Mouse (Mus musculus): ENCODE measurements around the gene Defb43. TPM values are rescaled to one million over a fixed set of nuclear protein-coding genes. Genes with fewer than 3 reads are reported as not detected.

Defb43 gene
- not detected in 2 replicates for polyA plus RNA-seq (2012)

- no peaks in the 10 kb centered on the region for H3K4me1 ChIP-seq (ENCODE audit: control insufficient read depth)
- H3K4me3 ChIP-seq (replicated peaks), result no peak within 1 kb of the TSS
- peaks cover 3% of the 10 kb centered on the region for H3K9me3 ChIP-seq (ENCODE audit: control insufficient read depth, low read length)
- H3K27me3 ChIP-seq (ENCODE audit: control insufficient read depth), result no peaks in the 10 kb centered on the region
- TF ChIP-seq GATA1 (IDR thresholded peaks at IDR 0.05; ENCODE audit: low read length) (no peak), TAL1 (IDR thresholded peaks at IDR 0.05; ENCODE audit: low read length) (no peak)
- H3K36me3 ChIP-seq (ENCODE audit: control insufficient read depth), result no peaks in the 10 kb centered on the region
These were observed at the start of gene Defb43 for GRCm38 (mm10) chr14:63011471-63011870. Gene Defb43 (plus strand): TSS chr14:63011771.

- no peaks in the 10 kb centered on the region for H3K9me3 ChIP-seq (ENCODE audit: control insufficient read depth, low read length)
- TF ChIP-seq TAL1 (IDR thresholded peaks at IDR 0.05; ENCODE audit: low read length) (no peak), GATA1 (IDR thresholded peaks at IDR 0.05; ENCODE audit: low read length) (no peak)
- no peaks in the 10 kb centered on the region for H3K4me1 ChIP-seq (ENCODE audit: control insufficient read depth)
- no peaks in the 10 kb centered on the region for H3K36me3 ChIP-seq (ENCODE audit: control insufficient read depth)
- H3K27me3 ChIP-seq (ENCODE audit: control insufficient read depth), result no peaks in the 10 kb centered on the region
- H3K4me3 ChIP-seq (replicated peaks), result no peak overlapping the region
These were observed 47.9 kb upstream of the Defb43 start for GRCm38 (mm10) chr14:62963632-62964031.

GRCm38 (mm10) chr14:62965342-62965741, 46.2 kb upstream of the Defb43 start:
- Histone ChIP-seq H3K9me3 (ENCODE audit: control insufficient read depth, low read length) (no peaks in the 10 kb centered on the region), H3K27me3 (ENCODE audit: control insufficient read depth) (no peaks in the 10 kb centered on the region), H3K4me3 (replicated peaks) (no peak overlapping the region), H3K4me1 (ENCODE audit: control insufficient read depth) (no peaks in the 10 kb centered on the region), H3K36me3 (ENCODE audit: control insufficient read depth) (no peaks in the 10 kb centered on the region)
- TF ChIP-seq GATA1 (IDR thresholded peaks at IDR 0.05; ENCODE audit: low read length) (no peak), TAL1 (IDR thresholded peaks at IDR 0.05; ENCODE audit: low read length) (no peak)

- H3K36me3 ChIP-seq (ENCODE audit: control insufficient read depth), result no peaks in the 10 kb centered on the region
- TF ChIP-seq TAL1 (IDR thresholded peaks at IDR 0.05; ENCODE audit: low read length) (no peak), GATA1 (IDR thresholded peaks at IDR 0.05; ENCODE audit: low read length) (no peak)
- H3K4me1 ChIP-seq (ENCODE audit: control insufficient read depth), result no peaks in the 10 kb centered on the region
- no peak overlapping the region for H3K4me3 ChIP-seq (replicated peaks)
- H3K9me3 ChIP-seq (ENCODE audit: control insufficient read depth, low read length), result no peaks in the 10 kb centered on the region
- H3K27me3 ChIP-seq (ENCODE audit: control insufficient read depth), result no peaks in the 10 kb centered on the region
These were observed 45.6 kb upstream of the Defb43 start for GRCm38 (mm10) chr14:62965811-62966520.

DNA sequence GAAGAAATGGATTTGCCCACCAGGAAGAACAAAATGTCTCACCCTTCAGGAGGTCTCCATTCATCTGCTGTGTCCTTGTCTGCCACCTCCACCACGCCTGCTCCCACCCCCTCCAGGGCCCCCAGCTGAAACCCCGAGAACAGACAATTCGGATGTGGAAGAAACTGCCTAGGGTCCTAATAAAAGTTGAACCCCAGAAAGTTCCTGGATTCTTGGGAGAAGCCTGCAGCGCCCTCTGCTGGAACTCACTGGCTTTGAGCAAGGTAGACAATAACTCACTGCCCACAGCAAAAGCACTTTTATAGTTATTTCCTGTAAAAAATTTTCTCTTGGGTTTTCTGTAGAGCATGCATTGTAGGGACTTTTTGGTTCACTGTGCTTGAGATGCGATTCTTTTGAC, 36.5 kb upstream of the Defb43 start:
- no peak for TF ChIP-seq GATA1 (IDR thresholded peaks at IDR 0.05; ENCODE audit: low read length)
- no peak for TF ChIP-seq TAL1 (IDR thresholded peaks at IDR 0.05; ENCODE audit: low read length)
- no peak overlapping the region for H3K4me3 ChIP-seq (replicated peaks)

GRCm38 (mm10) chr14:62979815-62980214, 31.8 kb upstream of the Defb43 start:
- Histone ChIP-seq H3K4me1 (ENCODE audit: control insufficient read depth) (no peaks in the 10 kb centered on the region), H3K36me3 (ENCODE audit: control insufficient read depth) (no peaks in the 10 kb centered on the region), H3K9me3 (ENCODE audit: control insufficient read depth, low read length) (no peaks in the 10 kb centered on the region), H3K27me3 (ENCODE audit: control insufficient read depth) (no peaks in the 10 kb centered on the region), H3K4me3 (replicated peaks) (no peak overlapping the region)
- no peak for TF ChIP-seq GATA1 (IDR thresholded peaks at IDR 0.05; ENCODE audit: low read length)
- TF ChIP-seq TAL1 (IDR thresholded peaks at IDR 0.05; ENCODE audit: low read length), result no peak

More for the DNA sequence above, 36.5 kb upstream of the Defb43 start:
- H3K9me3 ChIP-seq (ENCODE audit: control insufficient read depth, low read length), result no peaks in the 10 kb centered on the region
- H3K27me3 ChIP-seq (ENCODE audit: control insufficient read depth), result no peaks in the 10 kb centered on the region
- H3K36me3 ChIP-seq (ENCODE audit: control insufficient read depth), result no peaks in the 10 kb centered on the region
- no peaks in the 10 kb centered on the region for H3K4me1 ChIP-seq (ENCODE audit: control insufficient read depth)

DNA sequence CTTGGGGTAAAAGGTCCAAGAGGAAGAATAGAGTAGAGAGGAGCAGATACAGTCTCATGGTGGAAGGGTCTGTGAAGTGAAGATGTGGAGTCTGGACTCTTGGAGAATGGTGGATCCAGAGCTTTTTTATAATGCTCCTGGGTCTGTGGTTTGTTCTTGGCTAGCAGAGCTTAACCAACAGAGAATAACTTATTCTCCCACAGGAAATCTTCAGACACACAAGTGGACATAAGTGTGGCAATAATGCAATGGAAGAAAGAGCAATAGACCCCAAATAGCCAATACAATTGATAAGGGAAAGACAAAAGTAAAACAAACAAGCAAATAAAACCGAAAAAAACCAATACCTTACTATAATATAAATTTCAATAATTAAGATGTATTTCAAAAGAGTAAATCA, 27.2 kb upstream of the Defb43 start, which contains the start of gene Defb48:
Defb48 (minus strand) TSS at position 101 of the 400 bp plus-strand sequence.
- Histone ChIP-seq H3K36me3 (ENCODE audit: control insufficient read depth) (no peaks in the 10 kb centered on the region), H3K9me3 (ENCODE audit: control insufficient read depth, low read length) (no peaks in the 10 kb centered on the region), H3K27me3 (ENCODE audit: control insufficient read depth) (no peaks in the 10 kb centered on the region), H3K4me1 (ENCODE audit: control insufficient read depth) (no peaks in the 10 kb centered on the region), H3K4me3 (replicated peaks) (no peak within 1 kb of the TSS)
- TF ChIP-seq TAL1 (IDR thresholded peaks at IDR 0.05; ENCODE audit: low read length) (no peak), GATA1 (IDR thresholded peaks at IDR 0.05; ENCODE audit: low read length) (no peak)

- Histone ChIP-seq H3K9me3 (ENCODE audit: control insufficient read depth, low read length) (no peaks in the 10 kb centered on the region), H3K4me3 (replicated peaks) (no peak overlapping the region), H3K27me3 (ENCODE audit: control insufficient read depth) (peaks cover 2% of the 10 kb centered on the region; the same call in 1 of the 2 replicates), H3K4me1 (ENCODE audit: control insufficient read depth) (no peaks in the 10 kb centered on the region), H3K36me3 (ENCODE audit: control insufficient read depth) (no peaks in the 10 kb centered on the region)
- TF ChIP-seq GATA1 (IDR thresholded peaks at IDR 0.05; ENCODE audit: low read length) (no peak), TAL1 (IDR thresholded peaks at IDR 0.05; ENCODE audit: low read length) (no peak)
These were observed 20.3 kb upstream of the Defb43 start for GRCm38 (mm10) chr14:62991271-62991670.

- no peaks in the 10 kb centered on the region for H3K4me1 ChIP-seq (ENCODE audit: control insufficient read depth)
- TF ChIP-seq GATA1 (IDR thresholded peaks at IDR 0.05; ENCODE audit: low read length) (no peak), TAL1 (IDR thresholded peaks at IDR 0.05; ENCODE audit: low read length) (no peak)
- H3K9me3 ChIP-seq (ENCODE audit: control insufficient read depth, low read length), result no peaks in the 10 kb centered on the region
- H3K27me3 ChIP-seq (ENCODE audit: control insufficient read depth), result peaks cover 2% of the 10 kb centered on the region; the same call in 1 of the 2 replicates
- H3K4me3 ChIP-seq (replicated peaks), result no peak overlapping the region
- no peaks in the 10 kb centered on the region for H3K36me3 ChIP-seq (ENCODE audit: control insufficient read depth)
These were observed 19.6 kb upstream of the Defb43 start for GRCm38 (mm10) chr14:62991849-62992510.

Measured in erythroblast, embryonic 14.5 days (primary cell).